Mouse (Mus musculus) urinary bladder, postnatal 25 days (tissue): Measurements from ENCODE around the gene Mrpl51.

Experiments used
- DNase-seq: peaks from one replicate; pipeline ENCODE4 v3.0.0; 2022; ENCODE audit warnings: low spot score

Gene Mrpl51

DNA sequence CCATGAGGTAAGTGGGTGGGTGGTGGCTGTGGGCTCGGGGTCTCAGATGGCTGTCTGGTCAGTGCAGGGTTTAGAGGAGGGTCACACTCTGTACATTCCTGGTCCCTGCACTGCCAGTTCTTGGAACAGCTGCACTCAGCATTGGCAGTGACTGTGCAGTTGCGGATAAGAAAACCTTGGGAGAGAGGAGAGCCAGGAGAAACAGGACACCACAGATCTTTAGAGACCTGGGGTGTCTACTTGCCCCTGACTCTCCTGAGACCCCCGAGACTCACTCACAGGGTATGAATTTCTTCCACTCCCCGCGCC lies 42.9 kb downstream of the Mrpl51 start:
- no peak for DNase-seq

GRCm38 (mm10) chr6:125236341-125236740 lies 44.7 kb downstream of the Mrpl51 start:
- no peak for DNase-seq

GRCm38 (mm10) chr6:125236782-125237181 lies 45.2 kb downstream of the Mrpl51 start, which contains the start of gene Cd27:
Gene Cd27 (minus strand): TSS chr6:125237010.
- no peak for DNase-seq

GRCm38 (mm10) chr6:125237421-125237820 lies 45.8 kb downstream of the Mrpl51 start:
- no peak for DNase-seq

DNA sequence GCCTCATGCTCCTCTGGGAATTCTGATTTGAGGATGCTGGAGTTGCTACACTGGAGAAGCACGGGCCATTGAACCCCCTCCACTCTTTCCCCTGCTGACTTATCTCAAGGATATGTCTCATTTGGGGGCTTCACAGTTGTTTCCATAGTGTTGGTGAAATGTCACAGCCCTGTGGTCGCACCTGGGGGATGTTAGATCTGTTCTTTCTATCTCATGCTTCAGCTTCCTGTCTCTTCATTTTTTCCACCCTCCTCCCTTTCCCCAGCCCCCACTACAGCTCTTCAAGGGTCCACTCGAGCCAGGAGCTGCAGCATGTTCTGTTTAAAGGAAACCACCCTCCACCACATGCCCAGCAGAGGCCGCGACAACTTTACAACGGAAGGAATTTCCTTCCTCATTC lies 46.8 kb downstream of the Mrpl51 start:
- no peak for DNase-seq

DNA sequence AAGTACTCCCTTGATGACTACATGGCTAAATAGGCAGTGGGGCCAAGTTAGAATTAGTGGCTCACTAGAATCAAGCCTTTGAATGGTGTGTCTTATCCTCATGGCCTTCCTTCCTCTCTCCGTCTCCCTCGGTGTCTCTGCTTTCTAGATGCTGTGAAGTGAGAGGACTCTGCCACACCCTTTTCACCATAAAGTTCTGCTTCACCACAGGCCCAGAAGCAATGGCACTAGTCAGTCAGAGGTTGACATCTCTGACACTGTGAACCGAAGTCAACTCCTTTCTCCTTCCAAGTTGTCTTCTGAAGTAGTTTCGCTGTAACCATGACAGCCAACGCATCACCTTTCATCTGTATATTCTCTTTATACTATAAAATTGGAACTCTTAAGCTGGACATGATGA lies 47.9 kb downstream of the Mrpl51 start:
- DNase-seq: no peak

DNA sequence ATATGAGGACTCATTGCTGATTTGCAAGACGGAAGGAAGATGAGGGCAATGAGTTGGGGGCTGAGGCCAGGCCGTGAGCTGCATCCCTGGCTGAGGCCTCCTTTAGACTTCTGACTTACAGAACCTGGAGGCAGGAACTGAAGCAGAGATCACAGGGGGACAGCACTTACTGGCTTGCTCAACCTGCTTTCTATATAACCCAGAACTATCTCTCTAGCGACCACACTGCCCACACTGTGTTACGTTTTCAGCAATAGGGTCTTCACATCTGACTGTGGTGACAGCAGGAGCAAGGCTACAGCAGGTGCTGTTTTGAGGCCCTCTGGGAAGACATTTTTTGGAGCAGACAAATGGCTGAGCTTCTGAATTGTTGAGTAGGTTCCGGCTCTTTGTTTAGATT lies 49.0 kb downstream of the Mrpl51 start:
- DNase-seq: no peak

- no peak for DNase-seq
These were observed 50.0 kb downstream of the Mrpl51 start for GRCm38 (mm10) chr6:125241566-125241965.

DNA sequence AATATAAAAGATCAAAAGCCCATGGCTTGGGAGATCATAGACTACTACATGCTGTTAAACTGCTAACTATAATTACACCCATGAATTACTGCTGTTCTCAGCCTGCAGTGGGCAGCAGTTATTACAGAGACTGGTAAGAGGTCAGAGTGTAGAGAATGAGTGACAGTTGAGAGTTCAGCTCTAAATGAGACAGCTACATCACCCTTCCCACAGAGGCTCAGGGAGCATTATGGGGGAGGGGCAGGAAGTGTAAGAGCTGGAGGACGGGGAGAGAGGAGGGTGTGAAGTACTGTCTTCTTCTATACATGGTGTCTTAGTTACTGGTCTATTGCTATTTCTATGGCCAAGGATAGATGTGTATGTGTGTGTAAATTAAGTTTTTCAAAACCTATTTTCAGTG lies 53.0 kb downstream of the Mrpl51 start:
- DNase-seq: no peak
